13 mouse cellular contexts compared by ENCODE assay signal in genomic region chr11:59759626-59760025, GRCm38 (mm10). TPM values are rescaled to one million over a fixed set of nuclear protein-coding genes. Genes with fewer than 3 reads are reported as not detected.
DNase-seq lines count a peak whose midpoint lies in the region; ATAC-seq and TF ChIP-seq lines count a peak whose summit lies in the region.
"Had no signal": no experiment of that assay in that cellular context is flagged by ENCODE, and none has a peak within 500 bp of the region (broad histone marks: within the 10 kb centered on the region; RNA-seq: fewer than 3 reads in every experiment).

No protein-coding gene starts in this region.

- H3K27ac ChIP-seq in heart, embryonic 11.5 days (ENCODE audit: low read depth, low read length), result no peak overlapping the region
- peak overlapping the region; percentile 74 for H3K27ac ChIP-seq in hindbrain, postnatal 0 days
- H3K27ac ChIP-seq in hindbrain, embryonic 11.5 days (ENCODE audit: low read depth, low read length), result no peak overlapping the region
- H3K27ac ChIP-seq: limb, embryonic 10.5 days had no signal

- no peak overlapping the region for H3K4me3 ChIP-seq in heart, embryonic 11.5 days (ENCODE audit: low read depth, low read length)
- H3K4me3 ChIP-seq in hindbrain, postnatal 0 days (ENCODE audit: low read length), result no peak overlapping the region
- H3K4me3 ChIP-seq in hindbrain, embryonic 11.5 days (ENCODE audit: low read depth, low read length), result no peak overlapping the region
- H3K4me3 ChIP-seq: limb, embryonic 10.5 days had no signal

- H3K27me3 ChIP-seq in heart, embryonic 11.5 days (ENCODE audit: control insufficient read depth, insufficient read depth, low read length), result no peaks in the 10 kb centered on the region
- H3K27me3 ChIP-seq in hindbrain, postnatal 0 days (ENCODE audit: insufficient read depth, low read length), result no peaks in the 10 kb centered on the region
- no peaks in the 10 kb centered on the region for H3K27me3 ChIP-seq in hindbrain, embryonic 11.5 days (ENCODE audit: control insufficient read depth, insufficient read depth, low read length)

- H3K4me1 ChIP-seq in heart, embryonic 11.5 days (ENCODE audit: control insufficient read depth, insufficient read depth, low read length), result peaks cover 16% of the 10 kb centered on the region
- H3K4me1 ChIP-seq in hindbrain, postnatal 0 days (ENCODE audit: insufficient read depth, low read length), result peaks cover 23% of the 10 kb centered on the region
- H3K4me1 ChIP-seq in hindbrain, embryonic 11.5 days (replicated peaks; ENCODE audit: control insufficient read depth, insufficient read depth, low read length), result no peaks in the 10 kb centered on the region
- H3K4me1 ChIP-seq: limb, embryonic 10.5 days had no signal

- no peak for TF ChIP-seq CTCF in hindbrain, postnatal 0 days (IDR thresholded peaks at IDR 0.05; ENCODE audit: low read depth)

- H3K4me2 ChIP-seq in heart, embryonic 11.5 days, result peak overlapping the region; percentile 16; the same call in 1 of the 2 replicates
- H3K4me2 ChIP-seq in hindbrain, postnatal 0 days (ENCODE audit: low read depth, low read length), result no peak overlapping the region
- no peak overlapping the region for H3K4me2 ChIP-seq in hindbrain, embryonic 11.5 days (replicated peaks; ENCODE audit: low read depth, low read length)

- peaks cover 47% of the 10 kb centered on the region for H3K36me3 ChIP-seq in heart, embryonic 11.5 days (ENCODE audit: control insufficient read depth, insufficient read depth, low read length)
- H3K36me3 ChIP-seq in hindbrain, postnatal 0 days (ENCODE audit: insufficient read depth, low read length), result peaks cover 76% of the 10 kb centered on the region
- peaks cover 12% of the 10 kb centered on the region for H3K36me3 ChIP-seq in hindbrain, embryonic 11.5 days (ENCODE audit: control insufficient read depth, insufficient read depth, low read length)

- H3K9ac ChIP-seq in heart, embryonic 11.5 days (ENCODE audit: low read depth, low read length), result no peak overlapping the region
- H3K9ac ChIP-seq in hindbrain, postnatal 0 days (replicated peaks; ENCODE audit: low read length), result no peak overlapping the region
- H3K9ac ChIP-seq in hindbrain, embryonic 11.5 days (ENCODE audit: low read depth, low read length), result no peak overlapping the region
- H3K9ac ChIP-seq: liver, postnatal 0 days had no signal

- no peak for ATAC-seq in heart, embryonic 11.5 days (replicated peaks; ENCODE audit: insufficient number of reproducible peaks, low FRiP score, low TSS enrichment)
- ATAC-seq in hindbrain, postnatal 0 days, result no peak
- no peak for ATAC-seq in hindbrain, embryonic 11.5 days (ENCODE audit: low FRiP score)
- peak; percentile 48 for ATAC-seq in common myeloid progenitor, adult 5-6 weeks (replicated peaks; ENCODE audit: low read depth, poor library complexity, severe bottlenecking)
- ATAC-seq: forebrain, embryonic 16.5 days; intestine, embryonic 16.5 days; liver, postnatal 0 days had no signal

- DNase-seq in heart, postnatal 4 days, result no peak
- no peak for DNase-seq in hindbrain, postnatal 0 days (ENCODE audit: low spot score)
- DNase-seq in hindbrain, embryonic 11.5 days (ENCODE audit: low spot score), result no peak
- peak; percentile 65 for DNase-seq in 3T3-L1 (ENCODE audit: low read depth, low spot score)
- no peak for DNase-seq in natural killer cell, adult 2 months (ENCODE audit: low spot score in 2 of 2)
- DNase-seq: liver, postnatal 0 days; thymus, adult 2 months had no signal

- 80% methylated on average over 2 of the region's 2 CpGs for WGBS in heart, embryonic 11.5 days (ENCODE audit: insufficient replicate concordance)
- WGBS in hindbrain, postnatal 0 days, result 77% methylated on average over 2 of the region's 2 CpGs
- 94% methylated on average over 2 of the region's 2 CpGs for WGBS in hindbrain, embryonic 11.5 days

- no peaks in the 10 kb centered on the region for H3K9me3 ChIP-seq in heart, embryonic 11.5 days (replicated peaks; ENCODE audit: control insufficient read depth, low read length)
- H3K9me3 ChIP-seq in hindbrain, postnatal 0 days (ENCODE audit: low read length), result no peaks in the 10 kb centered on the region
- no peaks in the 10 kb centered on the region for H3K9me3 ChIP-seq in hindbrain, embryonic 11.5 days (ENCODE audit: control insufficient read depth, low read length)
- H3K9me3 ChIP-seq: limb, embryonic 10.5 days had no signal

RNA-seq across cellular contexts. Expression of gene Pld6, which starts 27.8 kb away (rescaled TPM):
- polyA plus RNA-seq in heart, embryonic 11.5 days (2014; fragmentation: Nextera tagmentation; extraction: Ambion mirVana), result 1.2 and 1.7 TPM in 2 replicates
- 1 to 10 TPM; 1.9 to 2.2 TPM for total RNA-seq in heart, postnatal 4 days (2021)
- total RNA-seq in hindbrain, postnatal 0 days (2014; rRNA removed), result 10.9 and 16.0 TPM in 2 replicates
- 21.5 and 24.6 TPM in 2 replicates for polyA plus RNA-seq in hindbrain, postnatal 0 days (2015; fragmentation: Nextera tagmentation; extraction: Ambion mirVana)
- 0.31 and 0.47 TPM in 2 replicates for polyA plus RNA-seq in hindbrain, embryonic 11.5 days (2014; fragmentation: Nextera tagmentation; extraction: Ambion mirVana)
- 2.6 and 3.2 TPM in 2 replicates for total RNA-seq in common myeloid progenitor, adult 5-6 weeks (2017)
- total RNA-seq: gastrocnemius, postnatal 25 days had no signal

RNA-seq across cellular contexts. Expression of gene Flcn, which starts 50.2 kb away (rescaled TPM):
- 21.4 and 22.6 TPM in 2 replicates for polyA plus RNA-seq in heart, embryonic 11.5 days (2014; fragmentation: Nextera tagmentation; extraction: Ambion mirVana)
- total RNA-seq in heart, postnatal 4 days (2021), result 10 to 100 TPM; 22.1 to 28.0 TPM
- total RNA-seq in hindbrain, postnatal 0 days (2014; rRNA removed), result 42.8 and 43.5 TPM in 2 replicates
- 28.4 and 28.8 TPM in 2 replicates for polyA plus RNA-seq in hindbrain, postnatal 0 days (2015; fragmentation: Nextera tagmentation; extraction: Ambion mirVana)
- 25.9 and 26.4 TPM in 2 replicates for polyA plus RNA-seq in hindbrain, embryonic 11.5 days (2014; fragmentation: Nextera tagmentation; extraction: Ambion mirVana)
- total RNA-seq in common myeloid progenitor, adult 5-6 weeks (2017), result 18.0 and 18.4 TPM in 2 replicates
